Mouse (Mus musculus): ENCODE results near the gene Nfasc.

The Nfasc gene

DNA sequence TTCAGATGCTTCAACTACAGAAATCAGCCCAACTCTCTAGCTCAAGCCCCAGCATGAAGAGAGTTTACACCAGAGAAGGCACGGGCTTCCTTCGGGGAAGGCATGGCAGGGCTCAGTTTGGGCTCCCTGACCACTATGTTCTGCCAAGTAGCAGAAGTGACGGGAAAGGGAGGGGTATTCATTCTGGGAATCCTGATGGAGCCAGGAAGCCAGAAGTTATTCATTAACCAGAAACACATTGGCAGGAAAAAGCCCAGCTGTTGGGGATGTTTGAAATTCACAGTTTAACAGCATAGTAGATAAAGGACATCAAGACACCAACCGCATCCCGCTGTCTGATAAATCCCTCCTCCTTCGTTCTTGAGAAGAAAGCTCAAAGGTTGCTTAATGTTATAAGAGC is 93.6 kb downstream of the Nfasc start:
- DNase-seq (ENCODE audit: low read depth) = no peak

DNA sequence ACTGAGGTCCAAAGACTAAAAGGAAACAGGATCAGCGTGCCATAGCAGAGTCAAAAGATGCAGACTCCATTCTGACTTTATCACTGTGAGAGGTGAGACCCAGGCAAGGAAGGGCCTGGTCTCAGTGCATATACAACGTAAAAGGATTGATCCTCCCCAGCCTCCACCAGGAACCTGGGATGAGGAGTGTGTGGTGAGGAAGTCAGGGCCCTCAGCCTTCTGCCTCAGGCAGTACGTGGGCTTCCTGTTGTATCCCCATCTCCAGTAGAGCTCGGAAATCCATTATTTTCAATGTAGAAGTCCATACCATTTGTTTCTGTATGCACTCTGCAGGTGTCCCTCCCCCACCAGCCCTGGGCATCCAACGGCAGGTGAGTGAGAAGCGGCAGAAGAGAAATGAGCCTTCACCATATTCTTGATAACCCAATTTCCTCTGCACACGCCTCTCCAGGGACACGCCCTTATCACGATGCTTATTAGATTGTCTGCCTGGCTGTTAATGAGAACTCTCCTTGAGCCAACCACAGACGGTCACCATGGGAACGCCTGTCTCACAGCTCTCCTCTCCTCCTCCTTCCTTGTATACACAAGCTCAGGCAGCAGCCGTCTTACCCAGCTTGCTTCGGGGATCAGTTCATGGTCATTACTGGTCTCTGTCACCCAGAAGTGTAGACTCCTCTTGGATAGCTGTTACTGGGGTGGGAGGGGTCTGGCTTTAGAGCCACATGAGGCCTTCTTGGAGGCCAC is 100.4 kb downstream of the Nfasc start:
- DNase-seq (ENCODE audit: low read depth) = no peak

DNA sequence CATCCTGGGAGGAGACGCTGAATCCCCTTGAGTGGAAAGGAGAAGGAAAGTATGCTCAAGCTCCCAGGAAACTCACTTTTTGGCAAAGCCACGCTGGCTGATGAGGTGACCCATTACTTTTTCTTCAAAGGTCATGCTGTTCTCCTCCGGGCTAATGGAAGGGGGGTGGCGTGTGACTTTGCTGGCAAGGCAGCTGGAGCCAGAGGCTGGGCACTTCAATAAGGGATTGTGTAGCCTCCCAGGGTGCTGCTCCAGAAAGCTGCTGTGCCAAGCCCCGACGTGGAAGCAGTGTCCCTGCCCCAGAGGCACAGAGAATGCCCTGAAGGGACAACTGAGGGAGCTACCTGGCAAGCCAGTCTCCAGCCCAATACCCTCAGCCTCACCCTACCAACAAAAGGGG is 101.3 kb downstream of the Nfasc start:
- DNase-seq (ENCODE audit: low read depth) = no peak

DNA sequence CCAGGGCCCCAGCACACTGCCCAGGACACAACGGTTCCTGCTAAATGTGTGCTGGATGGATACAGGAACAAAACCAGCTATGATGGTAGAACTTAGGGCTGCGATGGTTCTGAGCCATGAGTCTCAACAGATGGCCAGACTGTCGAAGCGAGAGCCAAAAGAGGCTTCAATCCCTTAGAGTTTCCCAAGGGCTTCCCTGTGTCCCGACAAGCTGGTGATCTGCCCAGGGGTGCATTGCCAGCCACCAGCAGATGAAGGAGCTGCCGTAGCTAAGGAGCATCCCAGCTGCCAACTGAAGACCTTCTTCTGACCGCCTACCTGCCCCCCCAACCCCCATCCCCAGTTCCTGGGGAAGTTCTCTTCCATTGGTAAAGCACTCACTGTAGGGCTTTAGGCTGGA is 104.3 kb downstream of the Nfasc start:
- DNase-seq (ENCODE audit: low read depth) = no peak

DNA sequence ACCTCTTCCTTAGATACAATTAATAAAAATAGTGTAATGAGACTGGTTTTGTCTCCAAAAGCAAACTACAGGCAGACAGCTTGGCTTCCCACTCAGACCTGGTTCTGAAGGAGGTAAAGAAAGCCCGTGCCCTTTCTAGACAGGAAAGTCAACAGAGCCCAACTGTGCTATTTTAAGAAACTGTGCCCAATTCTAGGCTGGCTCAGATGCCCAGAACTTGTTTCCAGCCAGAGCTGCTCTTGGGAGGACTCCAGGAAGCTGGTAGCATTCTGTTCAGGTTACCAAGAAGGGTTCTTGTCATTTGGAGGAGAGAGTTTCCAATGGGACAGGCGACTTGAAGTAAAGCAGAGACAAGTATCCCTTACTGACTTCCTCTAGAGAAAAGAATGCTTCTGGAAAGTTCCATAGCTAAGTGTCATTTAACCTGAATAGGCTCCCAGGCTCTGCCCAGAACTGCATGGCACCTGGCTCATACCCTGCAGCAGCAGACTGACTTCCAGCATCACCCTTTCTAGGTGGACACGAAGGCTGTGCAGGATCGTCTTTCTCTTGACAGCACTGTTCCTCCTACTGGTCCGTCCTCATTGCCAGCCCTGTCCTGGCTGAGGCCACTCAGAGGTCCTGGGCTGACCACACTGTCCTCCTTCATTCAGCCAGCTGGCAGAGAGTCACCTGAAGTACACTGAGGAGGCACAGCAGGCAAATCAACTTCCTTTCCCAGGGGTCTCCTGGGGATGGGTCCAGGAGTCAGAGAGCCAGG is 111.8 kb downstream of the Nfasc start:
- no peak for DNase-seq (ENCODE audit: low read depth)

DNA sequence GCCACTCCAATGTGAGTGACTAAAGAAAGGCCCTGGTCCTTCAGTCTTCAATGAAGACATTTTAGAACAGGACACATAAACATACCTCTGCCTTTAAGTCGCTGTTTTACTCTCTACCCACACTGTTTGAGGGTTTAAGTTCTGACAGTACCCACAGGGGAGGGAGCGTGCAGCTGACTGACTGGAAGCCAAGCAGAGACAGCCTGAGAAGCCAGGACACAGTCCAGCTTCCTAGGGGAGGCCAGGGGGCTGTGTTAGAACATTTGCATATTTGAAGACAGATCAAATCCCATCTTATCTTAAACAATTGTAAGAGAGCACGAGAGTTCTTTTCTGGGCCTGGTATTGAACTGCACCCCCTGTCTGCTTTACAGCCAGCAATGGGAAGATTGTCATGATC is 113.0 kb downstream of the Nfasc start:
- DNase-seq (ENCODE audit: low read depth) = no peak

DNA sequence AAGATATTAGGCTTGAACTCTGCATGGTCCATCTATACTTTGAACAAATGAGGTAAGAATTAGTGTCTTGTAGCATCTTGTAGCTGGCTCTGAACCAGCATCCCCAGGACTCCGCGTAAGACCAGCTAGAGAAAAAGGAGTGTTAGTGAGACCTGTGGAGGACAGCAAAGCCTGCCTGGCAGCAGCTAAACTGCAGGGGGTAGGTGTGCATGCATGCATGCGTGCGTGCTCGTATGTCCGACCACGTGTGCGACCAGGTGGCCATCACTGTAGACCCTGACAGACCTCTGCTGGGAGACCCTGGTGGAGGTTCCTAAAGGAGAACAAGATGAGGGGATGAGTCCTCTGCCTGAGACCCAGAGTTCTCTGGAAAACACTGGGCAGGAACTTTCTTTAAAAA is 113.4 kb downstream of the Nfasc start:
- no peak for DNase-seq (ENCODE audit: low read depth)

DNA sequence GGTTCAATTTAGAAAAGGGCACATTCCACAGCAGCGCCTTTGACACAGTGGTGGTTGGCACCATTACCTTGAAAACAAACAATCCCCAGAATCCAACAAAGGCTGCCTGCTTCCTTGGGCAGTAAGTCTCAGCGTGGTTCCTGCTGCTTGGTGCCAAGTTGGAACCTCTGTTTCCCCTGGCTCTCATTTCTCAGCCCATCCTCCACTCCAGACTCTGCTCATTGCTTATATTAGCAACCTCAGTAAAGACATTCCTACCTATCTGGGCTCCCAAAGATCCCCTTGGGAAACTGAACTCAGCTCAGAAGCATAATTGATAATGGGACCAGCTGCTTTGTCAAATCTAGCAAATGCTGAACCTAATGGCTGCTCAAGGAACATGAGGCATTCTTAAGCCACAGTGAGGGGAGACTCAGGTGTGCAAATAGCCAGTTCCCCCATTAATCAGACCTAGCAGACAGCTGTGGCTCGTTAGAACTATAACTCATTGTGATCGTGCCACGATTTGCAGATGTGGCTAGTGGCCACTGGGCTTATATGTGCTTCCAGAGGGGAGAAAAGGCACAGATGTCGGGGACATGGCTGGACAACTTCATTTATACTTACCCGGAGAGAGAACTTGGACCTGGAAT is 115.4 kb downstream of the Nfasc start:
- no peak for DNase-seq (ENCODE audit: low read depth)

DNA sequence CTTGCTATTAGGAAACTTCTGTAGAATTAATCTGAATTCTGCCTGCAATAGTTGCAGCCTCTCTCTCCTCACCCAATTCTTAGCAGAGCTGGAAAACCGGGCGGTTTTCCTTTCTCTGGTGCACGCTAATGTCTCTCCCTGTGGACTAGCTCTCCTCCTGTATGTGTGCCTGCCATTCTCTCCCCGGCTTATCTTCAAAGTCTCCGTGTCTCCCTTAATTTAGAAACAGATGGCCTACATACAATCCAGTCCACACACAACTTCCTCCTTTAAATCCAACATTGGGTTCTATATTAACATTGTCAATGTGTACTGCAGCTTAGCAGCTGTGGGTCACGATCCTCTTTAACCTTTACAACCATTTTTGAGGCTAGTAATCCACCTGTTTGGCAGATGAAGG is 116.6 kb downstream of the Nfasc start:
- no peak for DNase-seq (ENCODE audit: low read depth)

DNA sequence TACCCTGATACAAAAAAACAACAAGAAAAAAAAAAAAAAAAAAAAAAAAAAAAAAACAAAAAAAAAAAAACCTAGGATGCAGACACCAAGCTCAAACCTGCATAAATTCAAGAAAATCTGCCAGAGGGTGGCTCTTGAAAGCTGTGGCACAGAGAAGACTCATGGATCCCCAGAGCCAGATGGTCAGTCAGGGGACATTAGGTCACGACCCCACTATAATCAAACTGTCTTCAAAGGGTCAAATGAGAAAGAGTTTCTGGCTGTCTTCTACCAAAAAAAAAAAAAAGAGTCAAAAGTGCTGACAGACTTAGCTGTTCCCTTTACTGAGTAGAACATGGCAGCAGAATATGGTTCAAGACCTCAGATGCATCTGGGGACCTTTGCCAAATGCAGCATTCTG is 117.1 kb downstream of the Nfasc start:
- no peak for DNase-seq (ENCODE audit: low read depth)

DNA sequence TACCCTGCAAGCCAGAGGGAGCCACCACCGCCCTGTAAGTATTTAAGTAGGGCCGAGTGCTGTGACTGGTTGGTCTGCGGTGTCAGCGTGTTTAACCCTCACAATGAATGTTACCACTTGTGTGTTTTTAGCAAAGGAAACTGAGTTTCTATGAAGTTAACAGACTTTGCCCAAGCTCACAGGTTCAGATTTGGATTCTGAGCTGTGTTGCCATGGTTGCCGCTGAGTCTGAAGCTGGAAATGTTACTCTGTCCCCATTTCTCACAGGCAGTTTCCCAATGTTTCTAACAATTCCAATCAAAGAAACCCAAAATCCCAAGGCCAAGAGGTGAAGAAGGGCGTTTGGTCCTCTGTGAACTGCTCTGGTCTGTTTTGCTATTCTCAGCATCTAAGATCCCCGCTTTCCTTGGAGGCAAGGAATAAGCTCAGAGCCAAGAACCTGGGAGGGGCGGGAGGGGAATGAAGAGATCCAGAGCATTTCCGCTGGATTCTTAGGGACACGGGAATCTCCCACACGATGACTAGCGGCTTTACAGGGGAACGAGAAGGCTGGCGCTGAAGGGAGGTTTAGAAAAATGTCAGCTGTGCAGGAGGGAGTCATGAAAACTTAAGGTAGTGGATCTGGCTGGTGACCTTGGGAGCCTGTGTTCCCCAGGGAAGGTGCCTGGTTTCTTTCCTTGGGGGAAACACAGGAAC is 117.8 kb downstream of the Nfasc start:
- no peak for DNase-seq (ENCODE audit: low read depth)

DNA sequence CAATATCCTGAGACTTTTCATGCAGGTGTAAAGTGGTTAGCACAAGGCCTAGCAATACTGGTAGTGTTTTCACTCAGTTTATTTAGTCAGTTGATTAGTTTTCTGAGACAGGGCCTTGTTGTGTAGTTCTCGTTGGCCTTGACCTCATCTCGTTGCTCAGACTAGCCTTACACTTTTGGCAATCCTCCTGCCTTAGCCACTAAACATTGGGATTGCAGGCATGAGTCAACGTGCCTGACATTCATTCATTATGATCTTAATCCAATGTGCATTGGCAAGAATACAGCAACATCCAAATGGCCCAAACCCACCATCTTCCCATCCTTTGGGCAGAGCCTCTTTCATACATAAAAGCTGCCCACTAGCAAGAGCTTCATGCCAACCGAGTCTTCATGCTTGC is 129.5 kb downstream of the Nfasc start:
- no peak for DNase-seq (ENCODE audit: low read depth)

DNA sequence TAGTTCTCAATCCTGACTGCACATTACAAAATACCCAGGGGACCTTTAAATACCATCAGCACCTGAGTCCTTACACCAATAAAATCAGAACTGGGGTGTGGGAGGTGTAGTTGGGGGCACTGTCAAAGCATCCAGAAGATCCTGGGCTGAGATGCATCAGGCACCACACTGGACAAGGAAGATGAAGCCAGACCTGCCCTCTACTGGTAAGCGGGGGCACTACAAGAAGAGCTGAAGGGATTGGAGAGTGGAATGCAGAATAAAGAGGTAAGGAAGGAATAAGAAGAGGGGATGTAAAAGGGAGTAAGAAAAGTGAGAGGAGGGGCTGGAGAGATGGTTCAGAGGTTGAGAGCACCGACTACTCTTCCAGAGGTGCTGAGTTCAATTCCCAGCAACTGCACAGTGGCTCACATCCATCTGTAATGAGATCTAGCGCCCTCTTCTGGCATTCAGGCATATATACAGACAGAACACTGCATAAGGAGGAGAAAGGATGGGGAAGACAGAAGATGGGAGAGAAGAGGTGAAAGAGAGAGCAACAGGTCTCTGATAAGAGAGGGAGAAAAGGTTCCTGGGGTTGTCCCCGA is 132.5 kb downstream of the Nfasc start:
- peak; percentile 66 for DNase-seq (ENCODE audit: low read depth)

DNA sequence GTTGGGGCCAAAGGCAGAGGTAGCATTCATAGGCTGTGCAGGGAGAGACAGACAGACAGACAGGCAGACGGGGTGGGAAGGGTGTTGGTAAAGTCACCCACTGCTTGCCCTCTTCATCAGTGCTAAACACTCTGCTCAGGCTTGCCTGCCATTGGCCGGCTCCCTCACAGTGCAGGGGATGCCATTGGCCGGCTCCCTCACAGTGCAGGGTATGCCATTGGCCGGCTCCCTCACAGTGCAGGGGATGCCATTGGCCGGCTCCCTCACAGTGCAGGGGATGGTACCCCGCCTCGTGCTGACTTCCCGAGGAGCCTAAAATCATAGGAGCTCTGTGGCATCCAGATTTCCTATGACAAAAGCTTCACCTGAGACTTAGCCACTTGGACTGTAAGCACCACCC is 139.4 kb downstream of the Nfasc start:
- no peak for DNase-seq (ENCODE audit: low read depth)

DNA sequence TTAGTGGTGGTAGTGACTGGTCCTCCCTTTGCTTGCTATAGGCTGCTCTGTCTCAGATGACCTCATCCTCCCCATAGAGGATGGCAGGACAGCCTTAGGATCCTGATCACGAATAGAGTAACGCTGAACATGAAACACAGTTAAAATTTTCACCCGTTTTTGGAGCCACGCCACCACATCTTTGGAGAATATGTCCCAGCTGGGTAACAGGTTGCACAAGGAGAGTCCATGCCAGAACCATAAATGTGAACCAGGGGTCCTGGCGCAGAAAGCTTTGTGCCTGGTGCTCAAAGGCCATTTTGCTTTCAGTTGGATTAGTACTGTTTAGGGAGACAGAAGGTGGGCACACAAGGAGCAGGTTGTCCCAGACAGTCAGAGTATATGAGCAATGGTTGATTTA is 143.6 kb downstream of the Nfasc start:
- DNase-seq (ENCODE audit: low read depth) = no peak

DNA sequence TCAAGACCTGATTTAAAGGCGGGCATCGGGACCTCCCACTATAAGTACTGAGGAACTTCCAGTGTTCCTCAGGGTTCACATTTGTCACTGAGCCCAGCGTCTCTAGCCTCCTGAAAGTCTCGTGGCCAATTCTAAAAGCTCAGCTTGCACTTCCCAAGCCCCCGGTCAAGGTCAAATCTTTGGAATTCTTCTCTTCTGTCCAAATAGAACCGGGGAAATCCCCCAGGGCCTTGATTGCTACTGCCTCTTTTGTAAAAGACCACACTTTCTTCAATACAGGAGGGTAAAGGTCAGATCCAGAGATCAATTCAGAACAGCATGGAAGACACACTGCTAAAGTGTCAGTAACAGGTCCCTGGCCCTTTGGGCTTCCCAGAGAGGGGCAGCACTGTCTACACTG is 145.9 kb downstream of the Nfasc start:
- DNase-seq (ENCODE audit: low read depth) = no peak

DNA sequence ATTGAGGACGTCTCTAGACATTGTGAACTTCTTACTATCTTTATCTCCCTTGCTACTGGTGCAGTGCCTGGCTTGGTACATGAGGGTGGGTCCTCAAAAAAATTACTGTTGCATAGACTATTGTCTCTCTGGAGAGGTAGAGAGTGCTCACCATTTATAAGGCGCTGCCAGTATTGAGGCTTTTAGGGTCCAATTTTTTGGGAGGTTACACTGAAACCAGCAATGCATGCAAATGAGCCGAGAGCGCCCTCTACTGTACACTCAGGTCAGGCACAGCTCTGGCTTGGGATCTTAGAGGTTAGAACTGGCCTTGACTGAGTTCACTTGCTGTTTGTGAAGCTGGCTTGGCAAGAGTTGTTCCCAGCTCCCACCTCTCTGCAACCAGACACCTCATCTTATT is 147.0 kb downstream of the Nfasc start:
- peak; percentile 74 for DNase-seq (ENCODE audit: low read depth)

DNA sequence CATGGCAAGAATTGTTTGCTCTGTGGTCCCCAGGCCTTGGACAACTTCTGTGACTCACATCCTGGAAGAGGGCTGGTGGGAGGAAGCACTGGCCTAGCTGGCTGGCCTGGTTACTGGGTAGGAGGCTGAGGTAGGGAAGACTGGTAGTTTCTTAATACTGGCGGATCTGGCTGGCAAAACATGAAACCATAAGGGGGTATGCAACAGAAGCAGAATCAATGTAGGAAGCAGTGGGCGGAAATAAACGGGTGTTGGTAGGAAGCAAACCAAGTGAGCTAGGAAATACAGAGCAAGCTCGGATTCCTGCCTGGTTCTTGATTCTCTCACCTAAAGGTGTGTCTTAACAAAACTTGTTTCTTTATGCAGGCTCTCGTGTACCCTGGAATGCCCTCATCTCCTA is 149.5 kb downstream of the Nfasc start:
- peak; percentile 89 for DNase-seq (ENCODE audit: low read depth)

DNA sequence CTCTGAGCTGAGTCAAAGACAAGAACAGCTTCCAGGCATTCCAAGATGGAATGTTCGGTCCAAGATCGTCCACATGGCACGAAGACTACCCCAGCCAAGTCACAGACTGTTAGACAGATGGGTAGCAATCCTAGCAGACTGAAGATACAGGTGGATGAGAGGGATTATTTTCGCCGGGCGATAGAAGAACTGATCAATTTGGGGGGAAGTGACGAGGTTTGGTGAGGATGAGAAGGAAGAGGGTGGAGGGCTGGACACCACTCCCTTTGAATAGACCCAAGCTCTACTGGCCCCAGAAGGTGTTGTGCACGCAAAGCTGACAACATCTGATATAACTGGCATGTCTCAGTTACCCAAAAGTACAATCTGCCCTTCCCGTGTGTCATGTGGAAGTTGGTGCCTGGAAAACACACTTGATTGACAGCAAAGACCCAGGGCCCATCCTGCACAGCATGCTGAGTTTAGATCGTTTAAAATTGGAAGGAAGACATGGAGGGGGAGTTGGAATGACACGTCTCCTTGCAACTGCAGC is 150.1 kb downstream of the Nfasc start:
- no peak for DNase-seq (ENCODE audit: low read depth)

DNA sequence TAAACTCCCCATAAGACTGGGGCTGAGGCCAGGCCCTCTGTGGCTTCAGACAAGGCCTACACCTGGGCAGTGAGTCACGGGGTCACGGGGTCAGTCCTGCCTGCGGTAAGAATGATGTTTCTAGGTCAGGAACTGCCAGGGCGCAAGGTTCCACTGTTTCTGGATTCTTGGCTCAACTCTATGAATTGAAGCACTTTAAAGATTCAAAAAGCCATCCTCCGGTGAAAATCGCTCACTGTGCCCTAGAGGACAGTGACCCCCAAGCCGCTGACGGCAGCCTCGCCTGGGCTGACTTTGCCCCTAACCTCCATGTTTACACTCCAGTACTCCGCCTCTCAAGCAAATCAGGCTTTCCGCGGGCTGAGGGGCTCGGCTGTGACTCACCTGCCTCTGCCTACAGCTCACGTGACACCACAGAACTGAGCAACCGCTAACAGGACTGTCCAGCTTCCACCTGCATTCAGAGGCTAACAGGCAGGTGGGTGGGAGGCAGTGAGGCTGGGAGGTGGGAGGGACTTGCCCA is 154.9 kb downstream of the Nfasc start:
- no peak for DNase-seq (ENCODE audit: low read depth)

DNA sequence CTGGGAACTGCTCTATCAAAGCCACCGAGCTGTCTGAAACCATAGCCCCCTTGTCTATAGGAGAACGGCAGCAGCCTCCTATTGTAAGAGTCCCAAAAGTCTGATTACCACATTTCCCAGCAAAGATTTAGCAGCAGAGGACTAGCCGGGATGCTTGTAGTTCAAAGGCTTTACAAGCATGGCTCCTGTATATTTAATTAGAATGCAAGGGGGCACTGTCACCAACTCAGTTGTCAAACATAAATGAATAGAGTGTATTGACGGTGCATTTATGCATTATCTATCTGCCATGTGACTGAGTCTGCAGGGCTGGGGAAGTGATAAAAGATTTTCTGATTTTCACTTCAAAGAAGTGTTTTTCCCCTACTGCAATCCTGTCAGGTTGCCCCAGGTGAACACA is 156.2 kb downstream of the Nfasc start:
- no peak for DNase-seq (ENCODE audit: low read depth)

All from 416B (cell line).